Mouse (Mus musculus) skeletal muscle tissue, adult 2 months (tissue): Measurements from ENCODE around the gene Cpa5.

Experiments
- DNase-seq: peaks from one replicate; pipeline ENCODE4 v3.0.0-alpha.2; 2012; ENCODE audit warnings: low read depth, low spot score

The Cpa5 gene

DNA sequence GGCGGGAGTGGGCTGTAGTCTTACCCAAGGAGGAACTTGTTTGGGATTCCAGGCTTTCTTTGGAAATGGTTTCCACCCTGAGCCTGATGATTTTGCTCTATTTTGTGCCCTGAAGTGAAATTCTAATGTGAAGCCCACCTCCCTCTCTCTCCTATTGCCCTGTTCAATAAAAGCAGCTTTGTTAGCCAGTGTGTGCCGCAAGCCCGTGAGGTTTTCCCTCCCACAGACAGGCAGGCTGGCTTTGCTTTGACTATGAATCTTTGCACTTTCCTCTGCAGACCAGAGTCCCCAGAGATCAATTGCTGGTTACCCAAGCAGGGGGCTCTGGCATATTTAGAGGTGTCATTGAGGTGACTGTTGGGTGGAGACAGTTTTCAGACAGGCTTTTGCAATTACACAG, 33.7 kb downstream of the Cpa5 start:
- no peak for DNase-seq

DNA sequence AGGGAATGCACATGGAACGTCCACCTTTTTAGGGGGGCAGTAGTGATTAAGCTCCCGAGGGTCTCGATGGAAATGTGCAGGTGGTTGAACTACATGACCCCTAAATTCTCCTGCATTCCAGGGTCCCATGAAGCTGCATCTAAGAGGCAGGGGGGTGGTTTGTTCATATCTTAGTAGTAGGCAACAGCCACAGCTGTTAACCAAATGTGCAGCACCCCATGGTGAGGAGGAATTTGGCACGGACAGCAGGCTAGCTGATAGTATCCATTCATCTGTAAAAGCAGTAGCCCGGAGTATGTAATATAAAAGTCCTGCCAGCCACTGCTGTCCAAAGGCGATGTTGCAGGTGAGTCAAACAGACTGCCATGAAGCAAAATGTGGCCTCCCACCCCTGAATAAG, 34.6 kb downstream of the Cpa5 start:
- no peak for DNase-seq

DNA sequence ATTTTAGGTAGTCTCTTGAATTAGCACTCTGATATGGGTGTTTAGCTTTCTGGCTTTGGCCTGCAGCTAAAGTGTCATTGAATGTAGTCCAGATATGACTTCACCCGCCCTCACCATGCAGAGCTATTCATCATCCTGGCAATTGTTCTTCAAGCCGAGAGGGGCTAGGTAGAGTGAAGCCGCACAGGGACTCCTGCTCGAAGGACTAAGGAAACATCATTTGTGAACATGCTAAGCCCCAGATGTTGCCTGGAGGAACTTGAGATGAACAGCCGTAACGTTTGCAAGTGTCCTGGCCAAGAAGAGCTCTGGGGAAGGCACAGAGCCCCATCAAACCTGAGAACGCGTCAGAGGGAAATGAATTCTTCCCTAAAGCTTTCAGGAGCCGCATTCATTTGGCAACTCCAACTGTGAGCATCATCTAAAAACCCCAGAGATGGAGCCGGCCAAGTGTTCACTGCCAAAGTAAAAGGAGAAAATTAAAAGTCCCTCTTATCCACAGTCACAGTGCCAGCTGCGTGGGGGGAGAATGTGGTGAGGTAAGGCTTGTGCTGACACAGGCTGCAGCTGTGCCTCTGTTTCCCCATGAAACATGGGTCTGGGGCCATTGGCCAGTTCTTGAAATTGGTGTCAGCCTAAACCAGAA, 39.0 kb downstream of the Cpa5 start:
- peak; percentile 50 for DNase-seq

DNA sequence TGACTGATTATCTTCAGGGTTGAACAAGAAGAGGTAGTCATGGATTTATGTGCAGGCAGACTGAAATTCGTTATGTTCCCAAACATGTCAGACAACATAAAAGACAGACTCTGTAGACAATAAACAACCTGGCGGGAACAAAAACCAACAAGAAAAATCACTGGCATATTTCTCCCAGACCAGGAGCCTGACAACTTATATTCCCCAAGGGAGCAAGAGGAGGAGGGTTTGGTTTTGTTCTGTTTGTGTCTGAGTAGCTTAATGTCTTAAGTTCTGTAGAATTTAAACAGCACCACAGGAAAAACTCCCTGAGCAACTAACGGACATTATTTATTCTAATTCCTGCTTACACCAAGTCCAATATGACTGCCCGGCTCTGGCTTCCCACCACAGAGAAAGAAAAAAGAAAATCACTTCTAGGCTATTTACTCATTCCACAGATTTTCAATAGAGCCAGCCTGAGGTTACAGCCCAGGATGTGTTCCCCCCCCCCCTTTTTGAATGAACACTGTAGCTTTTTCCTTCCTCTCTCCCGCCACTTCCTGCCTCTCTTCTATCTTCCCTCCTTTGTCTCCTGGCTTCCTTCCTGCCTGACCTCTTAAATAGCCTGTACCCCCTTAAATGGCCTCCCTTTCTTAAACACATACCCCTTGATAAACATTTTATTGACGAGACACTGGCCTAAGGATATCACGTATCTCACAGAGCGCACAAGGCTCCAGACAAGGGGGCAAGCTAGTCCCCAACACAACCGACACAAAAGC, 41.8 kb downstream of the Cpa5 start:
- DNase-seq = no peak

DNA sequence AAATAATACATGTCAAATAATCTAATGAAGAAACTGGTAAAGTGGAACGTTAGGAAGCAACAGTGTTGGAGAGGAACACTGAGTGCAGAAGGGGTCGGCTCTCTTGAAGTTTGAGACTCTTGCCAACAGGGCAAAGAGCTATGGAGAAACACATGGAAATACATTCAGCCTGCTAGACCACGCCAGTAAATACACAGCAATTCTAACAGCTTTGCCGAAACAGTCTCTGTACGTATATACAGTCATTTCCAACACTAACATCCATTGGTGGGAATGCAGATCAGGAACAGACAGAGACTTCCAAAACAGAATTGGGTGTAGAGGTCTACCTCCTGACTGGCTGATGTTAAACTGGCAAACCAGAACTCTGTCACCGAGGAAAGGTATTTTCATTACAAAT, 42.7 kb downstream of the Cpa5 start:
- no peak for DNase-seq

DNA sequence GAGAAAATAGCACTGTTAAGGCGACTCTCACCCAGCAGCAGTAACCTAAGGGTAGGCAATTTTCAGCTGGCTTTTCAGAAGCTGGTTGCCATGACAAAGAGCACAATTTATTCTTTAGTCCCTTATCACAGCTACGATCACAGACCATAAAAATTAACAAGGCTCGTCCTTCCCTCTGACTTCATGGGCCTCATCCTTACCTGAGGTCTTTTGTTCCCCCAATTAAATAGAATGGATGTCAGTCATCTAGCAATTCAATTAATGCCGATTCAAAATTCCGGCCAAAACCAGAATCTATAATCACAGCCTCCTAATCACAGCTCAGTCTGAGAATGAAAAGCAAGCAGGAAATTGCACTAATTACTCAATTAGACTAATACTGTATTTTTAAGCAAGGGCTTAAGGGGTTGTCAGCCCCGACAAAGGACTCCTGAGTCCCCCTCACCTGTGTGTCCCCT, 43.6 kb downstream of the Cpa5 start:
- no peak for DNase-seq

DNA sequence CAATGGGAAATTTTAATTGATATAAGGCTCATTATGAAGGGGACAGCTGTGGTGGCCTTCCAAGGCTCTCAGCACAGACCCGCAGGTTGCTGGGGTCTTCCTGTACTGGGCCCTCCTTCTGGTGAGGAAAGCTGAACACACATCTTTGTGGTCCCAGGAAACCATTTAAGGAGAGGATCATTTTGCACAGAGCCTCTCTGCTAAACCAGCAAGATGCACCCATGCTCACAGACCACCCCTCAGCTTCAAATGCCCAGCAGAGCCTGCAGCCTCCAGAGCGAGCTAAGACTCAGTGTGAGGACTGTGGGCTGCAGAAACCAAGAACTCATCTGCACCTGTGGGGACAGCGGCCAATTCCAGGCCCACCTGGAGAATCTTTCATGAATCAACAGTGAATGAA, 44.1 kb downstream of the Cpa5 start:
- no peak for DNase-seq

DNA sequence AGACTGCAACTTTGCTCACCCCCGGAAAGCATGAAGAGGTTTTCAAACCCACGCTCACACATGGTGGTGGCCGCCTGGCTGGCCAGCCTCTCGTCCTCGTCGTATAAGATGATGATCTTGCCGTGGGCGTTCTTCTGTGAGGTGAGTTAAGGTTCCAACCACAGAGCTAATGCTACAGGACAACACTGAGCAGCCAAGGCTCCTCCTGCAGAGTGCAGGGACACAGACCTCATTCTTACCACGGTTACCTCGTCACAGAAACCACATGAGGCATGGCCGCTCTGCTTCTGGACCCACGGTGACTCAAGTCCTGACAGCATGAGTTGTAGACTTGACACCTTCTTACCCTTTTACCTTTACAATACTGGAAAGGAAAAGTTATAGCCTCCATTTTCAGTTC, 46.5 kb downstream of the Cpa5 start:
- DNase-seq = no peak

DNA sequence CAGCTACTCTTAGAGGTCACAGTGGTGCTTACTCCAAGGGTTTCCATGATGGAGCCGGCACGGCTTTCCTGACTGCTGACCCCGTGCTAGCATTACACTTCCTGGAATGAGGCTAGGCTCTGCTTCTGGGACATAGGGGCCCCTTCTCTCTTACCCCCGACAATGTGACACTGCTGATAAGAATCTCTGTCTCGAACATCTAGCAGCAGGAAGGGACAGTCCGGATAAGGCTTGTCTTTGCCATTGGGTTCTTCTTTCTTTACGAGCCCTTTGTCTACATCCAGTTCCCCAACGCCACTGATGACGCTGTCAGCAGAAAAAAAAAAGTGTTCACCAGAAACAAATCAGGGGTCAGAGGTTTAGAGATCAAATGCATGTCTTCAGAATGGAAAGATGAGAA, 47.8 kb downstream of the Cpa5 start:
- DNase-seq = no peak

DNA sequence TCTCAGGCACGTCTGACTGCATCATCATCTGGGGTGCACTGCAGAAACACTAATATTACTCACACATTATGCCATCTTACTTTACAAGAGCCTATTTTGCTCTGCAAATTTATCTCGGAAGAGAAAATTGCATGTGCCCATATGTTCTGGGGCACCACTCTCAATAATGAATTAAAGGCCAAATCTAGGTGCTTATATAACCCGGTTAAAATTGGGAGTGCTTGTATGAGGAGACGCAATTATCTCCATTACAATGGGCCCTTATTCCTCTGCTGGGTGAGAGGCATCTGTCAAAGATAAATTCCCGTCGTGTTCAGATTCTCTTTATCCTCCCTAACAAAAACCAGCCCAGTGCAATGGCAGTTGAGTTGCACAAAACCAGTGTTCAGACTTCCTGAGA, 54.0 kb downstream of the Cpa5 start:
- no peak for DNase-seq

DNA sequence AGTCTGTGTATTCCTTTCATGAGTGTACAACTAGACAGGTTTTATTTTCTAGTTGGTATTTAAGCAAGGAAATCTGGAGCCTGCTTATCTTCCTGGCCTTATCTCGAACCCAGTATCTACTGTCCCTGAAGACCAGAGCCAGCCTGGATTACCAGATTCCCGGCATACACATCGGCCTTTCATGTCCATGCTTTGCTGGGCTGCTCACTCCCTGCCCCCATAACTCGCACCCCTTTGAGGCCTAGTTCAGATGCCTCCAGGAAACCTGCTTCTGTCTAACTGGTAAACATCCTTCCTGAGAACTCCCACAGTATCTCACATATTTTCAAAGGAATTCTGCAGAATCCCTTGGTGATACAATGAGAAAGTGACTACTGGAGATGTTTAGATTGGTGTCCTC, 54.5 kb downstream of the Cpa5 start:
- DNase-seq = no peak

DNA sequence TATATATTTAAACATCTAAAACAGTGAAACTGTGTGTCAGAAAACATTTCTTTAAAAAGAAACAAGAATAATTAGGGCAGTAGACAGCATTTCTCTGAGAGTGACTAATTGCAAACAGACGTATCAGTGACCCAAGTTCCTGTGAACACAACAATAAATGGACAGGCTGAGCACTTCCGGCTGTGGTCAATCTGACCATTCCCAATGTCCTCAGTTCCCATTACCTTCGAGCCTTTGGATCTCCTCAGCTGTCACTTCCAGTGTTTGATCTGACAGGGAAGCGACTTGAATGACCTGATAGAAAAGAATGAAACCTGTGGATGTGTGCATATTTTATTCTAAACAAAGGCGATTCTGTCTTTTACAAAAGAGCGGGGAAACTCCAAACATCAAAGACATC, 55.2 kb downstream of the Cpa5 start:
- no peak for DNase-seq

DNA sequence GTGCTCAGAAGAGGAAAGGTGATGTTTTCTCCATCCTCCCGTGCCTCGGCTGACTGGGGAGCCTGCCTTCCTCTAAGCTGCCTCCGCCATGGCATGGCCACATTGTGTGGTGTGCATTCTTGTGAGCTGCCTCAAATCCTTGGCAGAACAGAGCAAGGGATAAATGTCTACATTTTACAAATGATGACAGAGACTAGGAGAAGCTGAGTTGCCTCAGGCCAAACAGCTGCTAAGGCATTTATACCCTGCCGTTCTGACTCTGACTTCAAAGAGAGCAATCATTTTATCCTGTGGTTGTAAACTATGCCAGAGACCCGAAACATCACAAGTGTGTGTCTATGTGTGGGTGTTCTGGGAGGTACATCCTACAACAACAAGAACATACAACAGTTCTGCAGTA, 56.8 kb downstream of the Cpa5 start:
- no peak for DNase-seq

DNA sequence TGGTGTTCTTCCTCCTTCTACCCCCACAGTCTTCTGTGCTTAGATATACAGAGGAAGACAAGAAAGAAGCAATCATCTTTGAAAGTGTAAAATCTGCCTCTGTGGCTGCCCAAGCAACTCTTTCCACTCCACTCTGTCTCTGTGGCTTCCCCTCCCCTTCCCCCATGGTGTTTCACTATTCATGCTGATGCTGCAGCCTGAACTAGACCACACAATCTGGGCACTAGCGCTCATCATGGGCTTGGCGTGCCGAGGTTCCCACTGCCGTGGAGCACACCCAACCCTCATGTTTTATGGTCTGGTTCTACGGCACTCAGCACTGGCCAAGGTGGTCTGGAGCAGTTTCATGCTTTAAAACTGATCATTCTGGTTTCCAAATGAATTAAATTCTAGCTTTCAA, 60.9 kb downstream of the Cpa5 start:
- DNase-seq = no peak

DNA sequence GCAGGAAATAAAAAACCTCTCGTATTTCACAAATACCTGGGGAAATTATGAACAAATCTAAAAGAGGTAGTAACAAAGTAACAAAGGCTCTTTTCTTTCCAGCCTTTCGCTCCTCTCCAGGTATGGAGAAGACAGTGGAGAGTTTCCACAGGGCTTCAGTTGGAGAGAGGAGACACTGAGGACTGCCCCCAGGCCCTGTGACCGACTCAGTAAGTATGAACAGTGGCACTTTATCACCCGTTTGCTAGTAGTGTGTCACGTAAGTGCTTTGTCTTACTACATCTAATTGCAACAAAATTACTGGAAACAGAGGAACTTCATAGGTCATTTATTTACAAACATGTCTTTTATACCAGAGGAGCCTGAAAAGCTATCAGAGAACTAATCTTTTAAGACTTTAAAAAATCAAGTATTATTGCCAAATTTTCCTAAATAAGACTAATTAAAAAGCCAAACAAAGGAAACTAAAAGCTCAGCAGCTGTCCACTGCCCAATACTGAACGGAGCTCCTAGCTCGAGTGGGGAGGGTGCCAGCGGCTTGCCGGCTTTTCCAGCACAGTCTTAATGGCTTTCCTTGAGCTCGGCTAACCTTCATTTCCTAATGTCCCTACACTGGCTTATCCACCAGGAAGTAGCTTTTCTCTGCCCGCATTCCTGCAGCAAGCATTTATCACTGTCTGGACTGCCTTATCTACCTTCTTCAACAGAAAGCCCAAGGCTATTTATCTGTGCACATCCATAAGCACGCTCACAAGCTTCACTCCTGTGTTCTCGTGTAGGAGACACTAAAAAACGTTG, 63.2 kb downstream of the Cpa5 start:
- no peak for DNase-seq

DNA sequence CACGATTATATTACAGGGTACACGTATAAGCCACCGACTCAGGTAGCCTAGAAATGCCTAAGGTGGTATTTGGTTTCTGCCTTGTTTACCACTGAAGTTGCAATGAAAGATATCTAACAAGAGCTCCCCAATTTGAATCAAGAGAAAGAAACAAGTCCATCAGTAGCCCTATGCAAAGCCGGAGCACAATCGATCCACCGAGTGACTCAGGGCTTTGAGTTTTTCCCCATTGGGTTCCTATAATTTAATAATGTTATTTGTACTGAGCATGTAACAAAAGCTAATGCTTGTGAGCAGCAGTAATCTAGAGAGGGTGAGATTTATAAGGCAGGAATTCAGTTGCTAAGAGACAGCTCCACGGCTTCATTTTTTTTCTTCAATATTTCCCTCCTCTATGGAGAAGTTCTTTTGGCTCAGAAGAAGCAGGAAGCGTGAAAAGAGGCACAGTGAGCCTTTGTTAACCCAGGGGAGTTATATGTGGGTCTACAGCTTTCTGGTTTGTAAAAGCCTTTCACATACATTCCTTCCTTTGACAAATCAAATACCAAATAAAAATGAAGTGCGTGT, 64.0 kb downstream of the Cpa5 start:
- DNase-seq = no peak

DNA sequence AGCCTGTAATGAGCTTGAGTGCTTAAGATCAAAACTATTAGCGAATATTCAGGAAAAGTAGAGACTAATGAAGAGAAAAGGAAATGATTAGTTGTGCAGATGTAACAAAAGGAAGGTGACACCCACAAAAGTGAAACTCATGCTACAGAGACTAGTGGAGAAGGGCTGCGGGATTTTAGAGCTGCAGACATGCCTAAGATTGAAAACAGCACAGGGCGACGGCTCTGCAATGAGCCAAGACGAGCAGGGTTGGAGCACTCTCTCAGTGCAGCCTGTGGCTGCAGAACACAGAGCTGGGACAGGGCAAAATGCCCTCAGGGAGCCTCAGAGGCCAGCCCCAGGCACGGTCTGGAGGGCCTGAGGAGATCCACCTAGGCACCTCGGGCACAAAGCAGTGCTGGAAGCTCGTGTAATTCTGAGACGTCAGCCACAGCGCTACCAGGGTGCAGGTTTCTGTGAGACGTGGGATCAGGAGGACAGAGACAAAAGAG, 64.5 kb downstream of the Cpa5 start:
- no peak for DNase-seq

DNA sequence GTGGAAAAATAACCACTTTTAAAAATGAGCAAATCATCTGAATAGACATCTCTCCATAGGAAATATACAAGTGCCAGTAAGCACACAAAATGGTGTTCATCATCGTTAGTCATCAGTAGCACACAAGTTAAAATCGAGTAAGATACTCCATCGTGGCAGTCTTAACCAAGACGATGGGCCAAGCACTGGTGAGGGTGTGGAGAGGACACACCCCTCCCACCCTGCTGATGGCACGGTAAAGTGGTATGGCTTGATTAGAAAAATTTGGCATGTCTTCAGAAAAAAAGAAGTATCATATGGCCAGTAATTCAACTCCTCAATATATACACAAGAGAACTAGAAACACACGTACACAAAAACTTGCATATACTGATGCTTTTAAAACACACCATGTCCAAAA, 65.7 kb downstream of the Cpa5 start:
- DNase-seq = no peak

DNA sequence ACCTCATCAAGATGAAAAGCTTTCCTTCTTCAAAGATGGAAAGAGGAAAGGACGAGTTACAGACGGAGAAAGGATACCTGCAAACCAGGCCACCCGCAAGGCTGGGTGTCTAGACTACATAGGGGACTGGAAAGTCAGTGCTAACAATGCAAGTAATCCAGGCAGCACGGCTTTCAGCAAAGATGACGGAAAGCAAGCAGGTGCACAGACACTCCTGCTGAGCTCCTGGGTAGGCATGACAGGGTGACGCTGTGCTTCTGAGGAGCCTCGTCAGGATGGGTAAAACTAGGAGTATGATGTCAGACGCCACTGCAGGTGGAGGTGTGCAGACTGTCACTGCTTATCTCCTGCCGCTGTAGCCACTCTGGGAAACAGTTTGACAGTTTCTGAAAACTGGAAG, 66.8 kb downstream of the Cpa5 start:
- no peak for DNase-seq

DNA sequence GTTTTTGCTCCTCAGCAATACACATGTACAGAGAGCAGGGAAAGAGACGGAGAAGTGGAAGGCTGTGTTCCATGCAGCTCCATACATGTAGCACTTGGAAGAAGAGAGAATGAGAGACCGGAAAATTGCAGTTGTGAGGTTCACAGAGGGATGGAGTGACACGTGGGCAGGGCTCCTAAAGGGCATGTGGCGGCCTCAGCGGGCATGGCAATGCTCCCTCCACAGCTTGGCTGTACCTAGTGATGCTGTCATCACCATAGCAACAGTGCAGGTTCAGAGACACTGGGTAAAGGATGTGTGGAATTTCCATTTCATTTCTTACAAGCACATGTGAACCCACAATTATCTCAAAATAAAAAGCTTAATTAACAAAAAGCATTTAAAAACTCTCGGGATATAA, 67.7 kb downstream of the Cpa5 start:
- DNase-seq = no peak

DNA sequence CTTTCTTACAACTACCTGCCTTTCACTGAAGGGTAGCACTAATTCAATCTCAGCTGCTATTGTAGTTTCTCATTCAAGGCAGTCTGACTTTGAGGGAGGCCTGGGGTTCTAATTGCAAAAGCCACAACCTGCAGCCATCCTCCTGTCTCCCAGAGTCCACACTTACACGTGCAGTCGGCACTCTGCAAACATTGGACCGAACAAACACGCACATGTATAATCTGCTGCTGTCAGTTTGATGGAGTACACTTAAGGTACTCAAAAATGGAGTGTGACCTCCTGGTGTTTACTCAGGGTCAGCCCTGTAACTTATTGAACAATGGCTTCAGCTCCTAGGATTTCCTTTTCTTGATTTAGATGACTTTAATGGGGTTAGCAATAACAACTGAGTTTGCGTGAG, 68.8 kb downstream of the Cpa5 start:
- DNase-seq = no peak

DNA sequence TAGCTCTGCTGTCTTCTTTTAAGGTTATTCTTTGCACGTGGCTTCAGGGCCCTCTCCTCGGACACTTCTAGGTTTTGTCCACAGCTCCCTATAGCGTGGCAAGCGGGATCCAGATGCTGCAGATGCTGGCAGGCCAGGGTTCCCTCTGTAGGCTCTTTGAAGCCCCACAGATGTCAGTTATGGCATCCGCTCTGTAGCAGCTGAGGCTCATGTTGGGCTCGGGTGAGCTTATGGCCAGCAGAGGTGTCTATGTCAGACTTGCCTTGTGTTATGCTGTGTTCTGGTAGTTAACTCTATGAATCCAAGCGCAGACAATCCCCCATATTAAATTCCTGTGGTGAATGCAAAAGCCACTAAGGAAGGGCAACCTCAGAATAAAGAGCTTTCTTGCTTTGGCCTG, 69.6 kb downstream of the Cpa5 start:
- DNase-seq = no peak
